Mouse (Mus musculus) layer of hippocampus, adult 2 months (tissue): ENCODE measurements at regions not wholly inside any gene's neighbourhood (a gene's known extent, or its start where the extent isn't known, plus 50 kb on each side); places are given as distances from the start of the nearest gene placed in this dataset.

Experiments
- DNase-seq, 2 experiments: peaks; one replicate each; pipeline ENCODE4 v3.0.0; 2022; ENCODE audit warnings: low spot score in 2 of 2
- H3K27ac ChIP-seq: fragments of 200-600 bp; 2 replicates; pipeline ENCODE4 v1.8.1; 2022
- H3K4me3 ChIP-seq: fragments of 200-600 bp; 2 replicates; pipeline ENCODE4 v1.8.1; 2022; ENCODE audit warnings: mild to moderate bottlenecking
- CTCF ChIP-seq: fragments of 200-600 bp; conservative IDR thresholded peaks from 2 replicates; pipeline ENCODE4 v1.8.1; 2022; ENCODE audit warnings: antibody characterized with exemption, mild to moderate bottlenecking, moderate library complexity

DNA sequence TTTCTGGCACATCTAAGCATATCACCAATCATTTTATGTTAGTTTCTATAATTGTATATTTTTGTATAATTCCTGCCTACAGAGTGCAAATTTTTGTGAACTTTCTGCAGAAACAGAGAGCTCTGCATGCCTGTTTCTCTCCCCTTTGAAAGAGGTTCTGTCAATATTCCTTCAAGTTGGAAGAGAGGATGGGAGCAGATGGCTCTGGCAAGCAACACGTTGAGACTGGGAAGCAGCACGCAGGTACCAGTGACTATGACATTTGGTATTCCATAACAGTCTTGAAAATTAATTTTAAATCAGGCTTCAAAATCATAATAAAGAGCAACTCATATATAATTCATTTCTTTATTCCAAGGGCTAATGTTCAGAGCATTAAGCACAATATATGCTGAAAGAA, 795.7 kb upstream of the Adgrl2 start:
- TF ChIP-seq CTCF = no peak
- no peak overlapping the region for H3K4me3 ChIP-seq
- DNase-seq = no peak
- no peak overlapping the region for H3K27ac ChIP-seq

DNA sequence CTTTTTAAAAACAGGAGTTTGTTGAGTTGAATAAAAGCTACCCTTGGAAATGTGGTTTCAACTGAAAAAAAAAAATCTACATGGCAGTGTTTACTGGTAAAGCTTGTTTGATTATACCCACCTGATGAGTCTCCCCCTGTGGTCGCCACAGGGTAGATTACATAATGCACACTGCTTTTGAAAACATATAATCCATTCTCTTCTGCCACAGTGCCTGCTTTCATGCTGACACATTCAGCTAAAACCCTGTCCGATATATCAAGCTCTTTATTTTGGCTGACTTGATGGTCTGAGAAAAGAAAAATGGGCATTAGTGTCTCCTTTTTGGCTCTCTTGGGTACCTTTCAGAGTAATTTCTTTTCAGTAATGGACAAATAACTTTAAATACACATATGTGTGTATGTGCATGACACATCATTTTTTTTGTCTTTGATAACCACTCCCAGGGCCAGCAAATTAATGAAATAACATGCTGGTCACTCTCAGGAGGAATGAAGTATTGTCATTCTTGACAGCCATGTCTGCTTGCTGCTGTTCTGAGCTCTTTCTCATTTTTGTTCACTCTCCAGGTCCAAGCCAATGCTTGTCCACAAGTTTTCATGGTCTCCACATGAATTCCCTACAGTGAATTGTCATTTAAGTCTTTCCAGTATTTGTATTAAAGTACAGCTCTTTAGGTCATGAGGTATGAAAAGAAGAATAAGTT, 793.7 kb upstream of the Adgrl2 start:
- no peak for DNase-seq

DNA sequence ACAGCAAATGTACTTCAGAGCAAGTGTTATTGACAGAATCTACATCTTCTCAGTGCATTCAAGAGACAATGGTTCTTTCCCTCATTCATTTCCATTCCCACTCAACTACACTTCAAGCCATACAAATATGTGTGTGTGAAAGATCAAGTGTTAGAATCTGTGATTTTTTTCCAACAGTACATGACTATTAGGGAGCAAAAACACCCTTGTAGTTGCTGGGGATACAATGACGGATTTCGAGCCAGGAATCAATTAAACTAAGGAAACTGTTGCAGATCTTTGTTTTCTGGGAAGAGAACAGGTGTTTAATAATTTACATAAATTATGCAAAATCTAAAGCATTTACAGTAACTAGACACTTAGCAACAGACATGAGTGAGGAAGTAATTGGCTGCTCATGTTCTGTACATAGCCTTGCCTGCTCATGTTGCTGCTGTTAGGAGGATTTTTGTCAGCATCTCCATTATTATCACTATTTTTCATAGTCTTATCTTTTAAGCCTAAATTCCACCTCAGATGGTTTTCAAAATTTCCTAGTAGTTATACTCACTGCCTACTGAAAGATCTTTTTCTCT, 777.6 kb upstream of the Adgrl2 start:
- no peak overlapping the region for H3K4me3 ChIP-seq
- TF ChIP-seq CTCF = no peak

More for the DNA sequence above, 793.7 kb upstream of the Adgrl2 start:
- no peak overlapping the region for H3K27ac ChIP-seq
- no peak for TF ChIP-seq CTCF
- no peak overlapping the region for H3K4me3 ChIP-seq

DNA sequence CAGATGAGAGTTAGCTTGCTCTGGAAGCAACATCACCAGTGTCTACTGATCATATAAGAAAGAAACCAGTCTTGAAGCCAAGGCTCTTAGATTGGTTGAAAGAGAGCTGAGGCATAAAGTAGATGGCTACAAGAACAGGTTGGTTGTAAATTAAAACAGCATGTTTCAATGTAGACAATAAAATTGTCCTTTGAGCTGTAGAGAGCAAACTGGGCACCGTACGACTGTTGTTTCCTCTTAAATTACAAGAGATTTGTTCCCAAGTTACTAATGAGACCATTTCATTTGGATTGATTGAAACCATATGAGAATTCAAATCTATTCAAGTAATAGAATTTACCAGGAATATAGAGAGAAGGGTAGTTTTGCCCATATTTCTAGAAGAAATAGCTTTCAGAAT, 770.9 kb upstream of the Adgrl2 start:
- DNase-seq = no peak
- Histone ChIP-seq H3K27ac (no peak overlapping the region), H3K4me3 (no peak overlapping the region)
- TF ChIP-seq CTCF = no peak

More for the DNA sequence above, 777.6 kb upstream of the Adgrl2 start:
- DNase-seq = no peak
- H3K27ac ChIP-seq = no peak overlapping the region

DNA sequence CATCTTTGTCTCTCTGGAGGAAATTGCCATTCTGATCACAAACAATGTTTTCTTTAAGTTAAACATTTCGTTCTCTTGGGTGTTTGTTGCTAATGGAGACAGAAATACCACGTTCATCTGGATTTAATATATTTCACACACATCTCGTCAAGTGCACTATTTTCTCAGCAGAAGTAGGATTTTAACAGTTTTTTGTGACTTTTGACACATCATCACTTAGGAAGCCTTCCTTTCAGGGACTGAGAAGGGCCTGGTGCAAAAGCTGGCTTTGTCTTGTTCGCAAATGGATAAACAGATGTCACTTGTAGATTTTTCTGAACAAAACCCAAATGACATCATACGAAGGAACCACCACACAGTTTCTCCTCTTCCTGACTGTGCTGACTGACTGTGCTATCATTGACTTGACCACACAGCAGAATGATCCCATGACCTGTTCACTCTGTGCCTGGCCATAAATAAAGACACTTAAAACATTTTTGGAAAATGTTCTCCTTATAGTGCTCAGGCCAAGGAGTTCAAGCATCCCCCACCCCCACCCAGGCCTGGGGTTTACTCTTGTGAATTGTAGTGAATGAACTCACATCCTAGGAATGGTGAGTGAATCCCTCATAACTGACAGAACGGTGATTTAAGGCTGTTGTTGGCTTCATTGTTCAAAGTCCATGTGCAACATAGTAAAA, 767.7 kb upstream of the Adgrl2 start:
- TF ChIP-seq CTCF = no peak
- no peak for DNase-seq
- Histone ChIP-seq H3K4me3 (no peak overlapping the region), H3K27ac (no peak overlapping the region)

DNA sequence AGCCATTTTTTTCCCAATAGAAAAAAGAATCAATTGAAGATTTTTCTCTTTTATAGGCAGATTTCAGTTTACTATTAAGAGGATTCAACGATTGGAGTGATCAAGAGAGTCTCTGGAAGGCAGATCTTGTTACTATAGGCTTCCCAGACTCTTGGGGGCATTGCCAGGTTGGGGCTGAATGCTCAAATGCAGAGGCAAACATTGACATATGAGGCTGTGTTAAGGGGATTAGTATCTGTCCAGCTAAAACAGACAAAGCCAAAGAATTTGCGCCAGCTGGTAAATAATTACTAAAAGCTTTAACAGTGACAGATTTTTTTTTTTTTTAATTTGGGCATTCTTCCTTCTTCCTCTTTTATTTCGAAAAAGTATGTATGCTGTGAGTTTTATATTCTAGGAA, 745.7 kb upstream of the Adgrl2 start:
- DNase-seq = no peak
- Histone ChIP-seq H3K27ac (no peak overlapping the region), H3K4me3 (no peak overlapping the region)
- no peak for TF ChIP-seq CTCF

DNA sequence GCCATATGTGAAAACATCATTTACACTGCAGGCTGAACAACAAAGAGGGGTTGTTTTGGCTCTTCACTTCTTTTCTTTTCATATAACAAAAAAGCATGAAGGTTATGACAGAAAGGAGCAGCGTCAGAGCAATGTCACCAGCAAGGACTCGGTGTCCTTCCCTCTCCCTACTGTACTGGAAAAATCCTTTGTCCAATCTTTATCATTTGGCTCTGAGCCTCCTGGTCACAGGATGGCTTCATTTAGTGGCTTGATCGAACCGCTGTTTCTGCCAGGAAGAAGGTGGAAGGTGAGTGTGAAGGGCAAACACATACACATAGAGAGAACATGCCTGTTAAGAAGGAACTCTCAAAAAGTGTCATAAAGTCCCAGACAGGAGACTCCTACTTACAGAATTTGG, 735.9 kb upstream of the Adgrl2 start:
- no peak for DNase-seq
- no peak for TF ChIP-seq CTCF
- Histone ChIP-seq H3K4me3 (no peak overlapping the region), H3K27ac (no peak overlapping the region)

DNA sequence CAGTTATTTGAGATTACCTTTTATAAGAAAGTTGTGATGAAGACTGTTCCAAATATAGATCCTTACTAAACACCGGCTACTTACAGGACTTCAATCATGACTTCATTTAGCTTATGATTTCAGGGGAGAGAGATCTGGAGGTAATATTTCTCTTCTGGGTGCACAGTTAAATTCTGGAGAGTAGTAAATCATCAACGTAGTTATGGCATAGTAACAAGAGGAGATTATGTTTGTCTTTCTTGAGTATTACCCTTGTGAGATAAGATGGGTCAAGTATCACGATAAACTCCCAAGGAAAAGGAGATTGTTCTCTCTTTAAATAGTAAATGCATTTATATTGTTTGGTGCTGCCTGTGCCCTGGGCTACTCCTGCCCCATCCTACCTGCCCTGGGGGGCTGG, 734.5 kb upstream of the Adgrl2 start:
- Histone ChIP-seq H3K27ac (no peak overlapping the region), H3K4me3 (no peak overlapping the region)
- no peak for TF ChIP-seq CTCF
- no peak for DNase-seq

DNA sequence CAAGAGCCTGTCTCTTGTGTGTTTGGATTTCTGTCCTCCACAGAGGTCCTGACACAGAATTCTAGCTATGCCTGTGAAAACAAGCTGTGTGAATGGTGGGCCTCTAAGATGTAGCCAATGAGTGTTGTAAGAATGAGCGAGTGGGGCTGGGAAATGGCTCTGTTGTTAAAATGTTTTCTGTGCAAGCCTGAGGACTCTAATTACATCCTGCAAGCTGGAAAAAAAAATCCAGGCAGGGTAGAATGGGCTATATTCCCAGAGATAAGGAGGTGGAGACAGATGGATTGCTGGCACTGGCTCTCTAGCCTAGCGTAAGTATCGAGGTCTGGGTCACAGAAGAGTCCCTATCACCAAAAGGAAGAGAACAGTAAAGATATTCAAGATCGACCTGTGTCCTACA, 731.5 kb upstream of the Adgrl2 start:
- no peak for DNase-seq

DNA sequence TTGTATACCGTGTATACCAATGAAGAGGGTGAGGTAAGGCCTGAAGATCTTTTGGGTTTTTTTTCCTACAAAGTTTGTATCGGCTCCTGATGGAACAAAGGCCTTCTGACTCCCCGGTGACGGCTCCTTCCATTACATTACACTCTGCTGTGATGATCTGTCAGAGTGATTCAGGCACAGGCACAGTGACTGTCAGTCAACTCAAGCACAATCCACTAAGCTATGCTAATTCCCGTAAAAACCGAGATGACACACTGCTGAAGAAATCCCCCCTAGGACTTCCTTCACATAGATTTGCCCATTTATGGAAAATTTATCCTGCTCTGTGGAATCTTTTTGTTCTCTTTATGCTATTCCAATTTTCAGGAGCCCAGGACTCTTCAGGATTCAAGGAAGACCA, 730.0 kb upstream of the Adgrl2 start:
- no peak for TF ChIP-seq CTCF
- Histone ChIP-seq H3K27ac (no peak overlapping the region), H3K4me3 (no peak overlapping the region)
- no peak for DNase-seq

More for the DNA sequence above, 731.5 kb upstream of the Adgrl2 start:
- H3K27ac ChIP-seq = no peak overlapping the region
- H3K4me3 ChIP-seq = no peak overlapping the region
- TF ChIP-seq CTCF = no peak

DNA sequence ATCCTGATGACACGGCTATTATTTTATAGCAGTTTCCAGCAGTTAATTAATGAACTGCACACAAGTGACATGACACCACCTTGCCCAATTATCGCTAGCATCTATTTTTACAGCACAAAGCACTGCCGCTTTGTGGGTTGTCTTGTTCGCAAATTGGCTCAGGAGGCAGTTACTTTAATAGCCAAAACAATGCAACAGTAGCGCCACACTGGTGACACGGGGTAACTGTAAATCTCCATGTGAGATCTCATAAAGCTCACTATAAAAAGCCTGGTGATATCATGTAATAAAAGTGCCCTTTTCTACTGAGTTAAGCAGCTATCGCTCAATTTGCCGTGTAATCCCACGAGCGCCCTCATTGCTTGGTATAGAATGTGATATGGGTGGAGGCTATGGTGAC, 715.4 kb upstream of the Adgrl2 start:
- Histone ChIP-seq H3K4me3 (peak overlapping the region; percentile 56), H3K27ac (peak overlapping the region; percentile 28)
- peak; percentile 71 for TF ChIP-seq CTCF
- peak; percentile 36 to 56 for DNase-seq

DNA sequence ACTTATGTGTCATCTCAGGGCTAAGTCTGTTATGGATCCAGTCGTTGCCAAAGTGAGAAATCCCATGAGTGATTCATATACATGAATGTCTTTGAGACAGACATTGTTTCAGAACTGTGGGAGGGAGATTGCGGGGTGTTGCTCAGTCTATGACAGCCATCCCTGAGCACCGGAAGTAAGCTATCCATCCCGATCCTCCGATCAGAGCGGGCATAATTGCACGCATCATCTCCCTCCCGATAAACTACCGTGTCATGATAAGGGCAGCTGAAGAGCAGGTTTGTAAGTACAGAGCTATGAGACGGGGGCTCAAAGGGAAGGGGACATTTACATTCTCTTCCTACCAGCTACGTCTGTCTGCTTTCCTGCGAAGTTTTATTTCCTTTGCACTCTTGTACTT, 715.0 kb upstream of the Adgrl2 start:
- H3K27ac ChIP-seq = peak overlapping the region; percentile 28
- no peak for DNase-seq
- no peak for TF ChIP-seq CTCF
- peak overlapping the region; percentile 56 for H3K4me3 ChIP-seq

DNA sequence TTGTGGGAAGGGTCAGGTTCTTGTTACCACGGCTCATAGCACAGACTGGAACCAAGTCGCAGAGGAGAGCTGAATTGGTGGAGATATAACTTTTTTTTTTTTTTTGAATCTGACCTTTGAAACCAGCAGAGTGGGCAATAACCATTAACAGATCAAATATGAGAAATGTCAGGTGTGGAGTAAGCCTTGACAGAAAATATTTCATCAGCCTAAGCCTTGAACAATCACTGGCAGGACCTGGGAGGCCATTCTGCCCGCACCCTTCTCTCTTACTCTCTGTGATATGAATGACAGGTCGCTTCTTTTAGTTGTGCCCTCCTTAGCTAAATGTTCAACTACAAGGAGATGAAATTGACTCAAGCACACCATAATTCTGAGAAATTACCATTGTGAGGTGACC, 714.1 kb upstream of the Adgrl2 start:
- H3K4me3 ChIP-seq = no peak overlapping the region
- H3K27ac ChIP-seq = no peak overlapping the region
- no peak for TF ChIP-seq CTCF
- no peak for DNase-seq

DNA sequence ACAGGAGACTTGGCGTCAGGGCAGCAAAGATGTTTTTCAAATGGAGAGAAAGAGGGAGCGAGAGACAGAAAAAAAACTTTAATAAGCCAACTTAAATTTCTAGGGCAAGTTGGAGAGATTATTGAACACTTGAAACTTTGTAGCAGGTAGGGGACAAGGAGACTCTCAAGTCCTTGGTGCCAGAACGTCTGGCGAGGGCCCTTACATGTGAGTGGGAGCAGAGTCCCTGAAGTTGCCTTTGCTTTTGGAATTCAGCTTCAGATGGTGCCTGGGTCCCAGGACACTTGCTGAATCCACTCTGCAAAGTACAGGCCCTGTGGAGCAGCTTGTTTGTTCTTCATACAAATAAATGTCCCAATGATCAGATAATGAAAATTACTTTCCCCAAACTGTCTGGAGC, 693.2 kb upstream of the Adgrl2 start:
- H3K27ac ChIP-seq = no peak overlapping the region
- TF ChIP-seq CTCF = no peak
- H3K4me3 ChIP-seq = no peak overlapping the region
- DNase-seq = no peak
